Mouse (Mus musculus) cerebellum, adult 2 months (tissue): ENCODE results near the gene Trim44.

Experiments used
- CTCF ChIP-seq: fragments of 200-500 bp; IDR thresholded peaks from 2 replicates; pipeline ENCODE4 v1.5.1; 2011; ENCODE audit warnings: low read depth, mild to moderate bottlenecking, control low read depth, low read length, moderate library complexity, borderline replicate concordance; ENCODE audit not compliant: insufficient read depth
- POLR2A ChIP-seq: fragments of 200-500 bp; IDR thresholded peaks from 2 replicates; pipeline ENCODE4 v1.6.1; 2011; ENCODE audit warnings: low read length, control low read depth, borderline replicate concordance; ENCODE audit not compliant: insufficient read depth

GRCm38 (mm10) chr2:102384496-102384895 is 23.1 kb downstream of the Trim44 start:
- TF ChIP-seq POLR2A = no peak
- no peak for TF ChIP-seq CTCF
